Mouse (Mus musculus) bone marrow macrophage, adult 2 months (primary cell): ENCODE measurements at regions not wholly inside any gene's neighbourhood (a gene's known extent, or its start where the extent isn't known, plus 50 kb on each side); places are given as distances from the start of the nearest gene placed in this dataset.

Experiments used
- CTCF ChIP-seq: IDR thresholded peaks from 2 replicates; pipeline ENCODE4 v1.5.1; 2012; ENCODE audit warnings: low read depth, mild to moderate bottlenecking, low read length, moderate library complexity
- POLR2A ChIP-seq: IDR thresholded peaks from 2 replicates; pipeline ENCODE4 v1.6.1; 2012; ENCODE audit warnings: mild to moderate bottlenecking, low read depth, low read length, borderline replicate concordance

- TF ChIP-seq CTCF (no peak), POLR2A (no peak)
Observed at GRCm38 (mm10) chr1:143006045-143006444, 634.4 kb upstream of the B3galt2 start.
